Mouse (Mus musculus): ENCODE measurements at regions not wholly inside any gene's neighbourhood (a gene's known extent, or its start where the extent isn't known, plus 50 kb on each side); places are given as distances from the start of the nearest gene placed in this dataset.

GRCm38 (mm10) chr9:48029021-48029420 lies 132.8 kb upstream of the Nxpe4 start:
- WGBS, result 68% methylated on average over 3 of the region's 3 CpGs
- TF ChIP-seq EP300 (IDR thresholded peaks at IDR 0.05; ENCODE audit: insufficient read depth, low read depth, low read length) (no peak), CTCF (IDR thresholded peaks at IDR 0.05) (no peak), POLR2A (IDR thresholded peaks at IDR 0.05; ENCODE audit: insufficient read depth, low read depth, low read length) (no peak)
- Histone ChIP-seq H3K4me3 (no peak overlapping the region), H3K4me1 (ENCODE audit: control insufficient read depth, insufficient read depth, low read length) (no peaks in the 10 kb centered on the region), H3K79me2 (replicated peaks; ENCODE audit: control insufficient read depth, insufficient read depth, low read length) (no peaks in the 10 kb centered on the region), H3K27ac (no peak overlapping the region), H3K9ac (ENCODE audit: low read depth, low read length) (no peak overlapping the region), H3K36me3 (ENCODE audit: control insufficient read depth, insufficient read depth, low read length) (no peaks in the 10 kb centered on the region), H3K27me3 (ENCODE audit: control insufficient read depth, insufficient read depth, low read length) (no peaks in the 10 kb centered on the region)
- intact Hi-C loops (cut with DNase I), result no loop called here
- no peak for DNase-seq

- H3K27me3 ChIP-seq (ENCODE audit: control insufficient read depth, insufficient read depth, low read length), result no peaks in the 10 kb centered on the region
- no peak overlapping the region for H3K4me3 ChIP-seq
- H3K4me1 ChIP-seq (ENCODE audit: control insufficient read depth, insufficient read depth, low read length), result no peaks in the 10 kb centered on the region
- H3K9ac ChIP-seq (ENCODE audit: low read depth, low read length), result no peak overlapping the region
- no peak for DNase-seq
- intact Hi-C loops (cut with DNase I), result no loop called here
- TF ChIP-seq EP300 (IDR thresholded peaks at IDR 0.05; ENCODE audit: insufficient read depth, low read depth, low read length) (no peak), CTCF (IDR thresholded peaks at IDR 0.05) (no peak), POLR2A (IDR thresholded peaks at IDR 0.05; ENCODE audit: insufficient read depth, low read depth, low read length) (no peak)
- H3K27ac ChIP-seq, result no peak overlapping the region
- WGBS, result 67% methylated on average over 3 of the region's 3 CpGs
- H3K36me3 ChIP-seq (ENCODE audit: control insufficient read depth, insufficient read depth, low read length), result no peaks in the 10 kb centered on the region
- no peaks in the 10 kb centered on the region for H3K79me2 ChIP-seq (replicated peaks; ENCODE audit: control insufficient read depth, insufficient read depth, low read length)
These were observed 131.0 kb upstream of the Nxpe4 start for GRCm38 (mm10) chr9:48030839-48031238.

GRCm38 (mm10) chr9:48035959-48036358 lies 125.9 kb upstream of the Nxpe4 start:
- Histone ChIP-seq H3K36me3 (ENCODE audit: control insufficient read depth, insufficient read depth, low read length) (no peaks in the 10 kb centered on the region), H3K79me2 (replicated peaks; ENCODE audit: control insufficient read depth, insufficient read depth, low read length) (no peaks in the 10 kb centered on the region), H3K9ac (ENCODE audit: low read depth, low read length) (no peak overlapping the region), H3K27ac (no peak overlapping the region), H3K4me3 (no peak overlapping the region), H3K27me3 (ENCODE audit: control insufficient read depth, insufficient read depth, low read length) (no peaks in the 10 kb centered on the region), H3K4me1 (ENCODE audit: control insufficient read depth, insufficient read depth, low read length) (no peaks in the 10 kb centered on the region)
- intact Hi-C loops (cut with DNase I), result no loop called here
- no peak for TF ChIP-seq EP300 (IDR thresholded peaks at IDR 0.05; ENCODE audit: insufficient read depth, low read depth, low read length)
- TF ChIP-seq POLR2A (IDR thresholded peaks at IDR 0.05; ENCODE audit: insufficient read depth, low read depth, low read length), result no peak
- no peak for TF ChIP-seq CTCF (IDR thresholded peaks at IDR 0.05)
- no peak for DNase-seq

- Histone ChIP-seq H3K9ac (ENCODE audit: low read depth, low read length) (no peak overlapping the region), H3K4me1 (ENCODE audit: control insufficient read depth, insufficient read depth, low read length) (no peaks in the 10 kb centered on the region), H3K79me2 (replicated peaks; ENCODE audit: control insufficient read depth, insufficient read depth, low read length) (no peaks in the 10 kb centered on the region), H3K4me3 (no peak overlapping the region), H3K36me3 (ENCODE audit: control insufficient read depth, insufficient read depth, low read length) (no peaks in the 10 kb centered on the region), H3K27me3 (ENCODE audit: control insufficient read depth, insufficient read depth, low read length) (0 out of 2 replicates have a peak, but pooled peaks cover 1% of the 10 kb centered on the region), H3K27ac (no peak overlapping the region)
- intact Hi-C loops (cut with DNase I), result no loop called here
- no peak for TF ChIP-seq POLR2A (IDR thresholded peaks at IDR 0.05; ENCODE audit: insufficient read depth, low read depth, low read length)
- TF ChIP-seq EP300 (IDR thresholded peaks at IDR 0.05; ENCODE audit: insufficient read depth, low read depth, low read length), result no peak
- no peak for TF ChIP-seq CTCF (IDR thresholded peaks at IDR 0.05)
- no peak for DNase-seq
These were observed 117.0 kb upstream of the Nxpe4 start for GRCm38 (mm10) chr9:48044826-48045225.

- DNase-seq, result no peak
- Histone ChIP-seq H3K4me3 (no peak overlapping the region), H3K27ac (no peak overlapping the region), H3K36me3 (ENCODE audit: control insufficient read depth, insufficient read depth, low read length) (no peaks in the 10 kb centered on the region), H3K27me3 (ENCODE audit: control insufficient read depth, insufficient read depth, low read length) (no peaks in the 10 kb centered on the region), H3K79me2 (replicated peaks; ENCODE audit: control insufficient read depth, insufficient read depth, low read length) (no peaks in the 10 kb centered on the region), H3K9ac (ENCODE audit: low read depth, low read length) (no peak overlapping the region), H3K4me1 (ENCODE audit: control insufficient read depth, insufficient read depth, low read length) (no peaks in the 10 kb centered on the region)
- no peak for TF ChIP-seq POLR2A (IDR thresholded peaks at IDR 0.05; ENCODE audit: insufficient read depth, low read depth, low read length)
- no peak for TF ChIP-seq EP300 (IDR thresholded peaks at IDR 0.05; ENCODE audit: insufficient read depth, low read depth, low read length)
- no peak for TF ChIP-seq CTCF (IDR thresholded peaks at IDR 0.05)
- 75% methylated on average over 4 of the region's 4 CpGs for WGBS
- intact Hi-C loops (cut with DNase I), result no loop called here
These were observed 114.0 kb upstream of the Nxpe4 start for GRCm38 (mm10) chr9:48047846-48048245.

- intact Hi-C loops (cut with DNase I), result no loop called here
These were observed 108.2 kb upstream of the Nxpe4 start for GRCm38 (mm10) chr9:48053580-48053979.

More at GRCm38 (mm10) chr9:48053580-48053979, 108.2 kb upstream of the Nxpe4 start:
- Histone ChIP-seq H3K36me3 (ENCODE audit: control insufficient read depth, insufficient read depth, low read length) (no peaks in the 10 kb centered on the region), H3K27me3 (ENCODE audit: control insufficient read depth, insufficient read depth, low read length) (no peaks in the 10 kb centered on the region), H3K79me2 (replicated peaks; ENCODE audit: control insufficient read depth, insufficient read depth, low read length) (no peaks in the 10 kb centered on the region), H3K4me3 (no peak overlapping the region), H3K4me1 (ENCODE audit: control insufficient read depth, insufficient read depth, low read length) (no peaks in the 10 kb centered on the region), H3K9ac (ENCODE audit: low read depth, low read length) (no peak overlapping the region), H3K27ac (no peak overlapping the region)
- 44% methylated on average over 4 of the region's 4 CpGs for WGBS
- DNase-seq, result no peak
- no peak for TF ChIP-seq CTCF (IDR thresholded peaks at IDR 0.05)
- TF ChIP-seq POLR2A (IDR thresholded peaks at IDR 0.05; ENCODE audit: insufficient read depth, low read depth, low read length), result no peak
- TF ChIP-seq EP300 (IDR thresholded peaks at IDR 0.05; ENCODE audit: insufficient read depth, low read depth, low read length), result no peak
